ENCODE assay signal across 8 mouse cellular contexts in genomic region chr5:119866277-119867235, GRCm38 (mm10). TPM values are rescaled to one million over a fixed set of nuclear protein-coding genes. Genes with fewer than 3 reads are reported as not detected.
DNase-seq lines count a peak whose midpoint lies in the region; ATAC-seq and TF ChIP-seq lines count a peak whose summit lies in the region.

No protein-coding gene starts in this region.

- no peak for TF ChIP-seq CTCF in brain, embryonic 14.5 days (IDR thresholded peaks at IDR 0.05; ENCODE audit: borderline replicate concordance, extremely low read depth, insufficient read depth, insufficient read length)

- no peaks in the 10 kb centered on the region for H3K27me3 ChIP-seq in heart, embryonic 11.5 days (ENCODE audit: control insufficient read depth, insufficient read depth, low read length)
- peaks cover 30% of the 10 kb centered on the region for H3K27me3 ChIP-seq in hindbrain, embryonic 13.5 days
- no peaks in the 10 kb centered on the region for H3K27me3 ChIP-seq in limb, embryonic 15.5 days

- TF ChIP-seq POLR2A in brain, embryonic 14.5 days (IDR thresholded peaks at IDR 0.05; ENCODE audit: borderline replicate concordance, extremely low read depth, insufficient read depth, insufficient read length, poor library complexity, severe bottlenecking) = no peak

- H3K9ac ChIP-seq in heart, embryonic 11.5 days (ENCODE audit: low read depth, low read length) = no peak overlapping the region
- H3K9ac ChIP-seq in hindbrain, embryonic 13.5 days = peak overlapping the region; percentile 61
- no peak overlapping the region for H3K9ac ChIP-seq in limb, embryonic 15.5 days

- ATAC-seq in heart, embryonic 11.5 days (replicated peaks; ENCODE audit: insufficient number of reproducible peaks, low FRiP score, low TSS enrichment) = no peak
- ATAC-seq in hindbrain, embryonic 13.5 days (ENCODE audit: low FRiP score) = peak; percentile 61; the same call in 1 of the 2 replicates
- peak; percentile 64 for ATAC-seq in limb, embryonic 15.5 days (ENCODE audit: insufficient number of reproducible peaks, low FRiP score, low TSS enrichment, low read depth)
- ATAC-seq in megakaryocyte-erythroid progenitor cell, adult 5-6 weeks (replicated peaks; ENCODE audit: low FRiP score, low TSS enrichment, poor library complexity, severe bottlenecking) = no peak

- no peak overlapping the region for H3K27ac ChIP-seq in heart, embryonic 11.5 days (ENCODE audit: low read depth, low read length)
- H3K27ac ChIP-seq in hindbrain, embryonic 13.5 days = no peak overlapping the region
- H3K27ac ChIP-seq in limb, embryonic 15.5 days = peak overlapping the region; percentile 81

- H3K4me3 ChIP-seq in heart, embryonic 11.5 days (ENCODE audit: low read depth, low read length) = no peak overlapping the region
- H3K4me3 ChIP-seq in hindbrain, embryonic 13.5 days = peak overlapping the region; percentile 31
- peak overlapping the region; percentile 15 for H3K4me3 ChIP-seq in limb, embryonic 15.5 days

- peaks cover 13% of the 10 kb centered on the region for H3K36me3 ChIP-seq in heart, embryonic 11.5 days (ENCODE audit: control insufficient read depth, insufficient read depth, low read length)
- H3K36me3 ChIP-seq in hindbrain, embryonic 13.5 days = no peaks in the 10 kb centered on the region
- H3K36me3 ChIP-seq in limb, embryonic 15.5 days = peaks cover 16% of the 10 kb centered on the region

- H3K9me3 ChIP-seq in heart, embryonic 11.5 days (replicated peaks; ENCODE audit: control insufficient read depth, low read length) = no peaks in the 10 kb centered on the region
- H3K9me3 ChIP-seq in hindbrain, embryonic 13.5 days = no peaks in the 10 kb centered on the region
- H3K9me3 ChIP-seq in limb, embryonic 15.5 days = no peaks in the 10 kb centered on the region

- peaks cover 5% of the 10 kb centered on the region; the same call in 1 of the 2 replicates for H3K4me1 ChIP-seq in heart, embryonic 11.5 days (ENCODE audit: control insufficient read depth, insufficient read depth, low read length)
- peaks cover 13% of the 10 kb centered on the region for H3K4me1 ChIP-seq in hindbrain, embryonic 13.5 days (replicated peaks)
- peaks cover 36% of the 10 kb centered on the region for H3K4me1 ChIP-seq in limb, embryonic 15.5 days

- 44% methylated on average over 31 of the region's 31 CpGs for WGBS in heart, embryonic 11.5 days (ENCODE audit: insufficient replicate concordance)
- WGBS in hindbrain, embryonic 13.5 days = 12% methylated on average over 31 of the region's 31 CpGs
- 14% methylated on average over 31 of the region's 31 CpGs for WGBS in limb, embryonic 15.5 days

- no peak for DNase-seq in heart, postnatal 4 days
- DNase-seq in brain, embryonic 14.5 days (ENCODE audit: low read depth) = peak; percentile 89
- peak; percentile 5 for DNase-seq in telencephalon, adult 2 months (ENCODE audit: low read depth, low spot score)
- DNase-seq in kidney, adult 11 months = no peak

- peak overlapping the region; percentile 40 for H3K4me2 ChIP-seq in heart, embryonic 11.5 days
- peak overlapping the region; percentile 54 for H3K4me2 ChIP-seq in hindbrain, embryonic 13.5 days
- peak overlapping the region; percentile 35 for H3K4me2 ChIP-seq in limb, embryonic 15.5 days

RNA-seq across cellular contexts. Expression of gene Tbx5, which starts 34.1 kb away (rescaled TPM):
- polyA plus RNA-seq in heart, embryonic 11.5 days (2014; fragmentation: Nextera tagmentation; extraction: Ambion mirVana) = 40.1 and 41.1 TPM in 2 replicates
- 10 to 100 TPM; 36.3 to 36.6 TPM for total RNA-seq in heart, postnatal 4 days (2021)
- 0.05 and 0.10 TPM in 2 replicates for polyA plus RNA-seq in brain, embryonic 14.5 days (2012; rRNA removed)
- polyA plus RNA-seq in hindbrain, embryonic 13.5 days (2015; fragmentation: Nextera tagmentation; extraction: Ambion mirVana) = not detected in 2 replicates
- polyA plus RNA-seq in limb, embryonic 15.5 days (2015; fragmentation: Nextera tagmentation; extraction: Ambion mirVana) = 18.1 and 21.3 TPM in 2 replicates
- total RNA-seq in megakaryocyte-erythroid progenitor cell, adult 5-6 weeks (2014; fragmentation: Nextera tagmentation) = not detected in 2 replicates
- total RNA-seq in megakaryocyte-erythroid progenitor cell, adult 5-6 weeks (2017) = not detected in 2 replicates

Comparison
In these comparisons a context has a peak if more than half of its experiments do, and no peak if none do; other contexts are left out.
1. ATAC-seq: peak in hindbrain, embryonic 13.5 days (single experiment) and limb, embryonic 15.5 days (single experiment); none in heart, embryonic 11.5 days (single experiment) and megakaryocyte-erythroid progenitor cell, adult 5-6 weeks (single experiment).
2. DNase-seq: peak in brain, embryonic 14.5 days (single experiment) and telencephalon, adult 2 months (single experiment); none in heart, postnatal 4 days (single experiment) and kidney, adult 11 months (single experiment).
3. RNA of gene Tbx5, which starts 34.1 kb away (polyA plus RNA-seq): 40.1 to 41.1 TPM in heart, embryonic 11.5 days and 18.1 to 21.3 TPM in limb, embryonic 15.5 days; 0.05 to 0.10 TPM in brain, embryonic 14.5 days and not detected in hindbrain, embryonic 13.5 days; every median in the first group is over 10 times any median in the second.
4. Peak in every context shown above with its lines, with median percentiles within 50 percentile points of each other: H3K4me2 ChIP-seq.